Mouse (Mus musculus): ENCODE measurements around the gene Bdkrb2. TPM values are rescaled to one million over a fixed set of nuclear protein-coding genes. Genes with fewer than 3 reads are reported as not detected.

The Bdkrb2 gene
- polyA plus RNA-seq, 1 experiment from 2014 or later: 2.4 TPM

DNA sequence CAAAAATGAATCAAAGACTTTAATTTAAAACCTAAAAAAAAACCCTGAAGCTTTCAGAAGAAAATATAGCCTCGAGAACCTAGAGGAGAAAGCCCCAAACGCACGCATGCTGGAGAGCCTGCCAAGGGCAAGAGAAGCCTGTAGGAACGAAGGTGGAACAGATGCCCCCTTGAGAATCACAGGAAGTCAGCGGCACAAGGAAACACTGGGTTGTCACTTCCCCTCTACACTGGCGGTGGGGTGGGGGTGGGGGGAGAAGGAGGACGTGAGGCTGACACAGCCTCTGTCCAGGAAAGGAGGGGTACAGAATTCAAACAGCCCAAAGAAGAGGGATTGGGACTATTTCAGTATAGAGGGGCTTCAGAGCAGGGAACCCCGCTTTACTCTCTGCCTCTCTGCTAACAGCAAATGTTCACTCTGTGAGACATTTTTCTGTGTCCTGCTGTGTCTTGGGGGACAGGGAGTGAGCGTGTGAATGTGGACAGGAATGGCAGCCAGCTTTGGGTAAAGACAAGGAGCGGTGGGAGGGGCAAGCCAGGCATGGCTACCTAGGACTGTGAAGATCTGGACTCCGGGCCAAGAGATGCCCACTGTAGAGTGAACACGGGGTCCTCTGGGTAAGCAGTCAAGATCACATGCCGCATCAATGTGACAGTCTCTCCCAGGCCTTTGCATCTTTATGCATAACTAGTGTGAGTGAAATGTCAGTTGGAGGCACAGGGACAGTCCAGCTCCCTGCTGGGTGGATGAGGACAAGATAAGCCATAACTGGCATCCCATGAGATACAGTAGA lies 26.9 kb upstream of the Bdkrb2 start:
- Histone ChIP-seq H3K4me1 (peaks cover 16% of the 10 kb centered on the region), H3K9ac (replicated peaks) (no peak overlapping the region), H3K27ac (replicated peaks) (no peak overlapping the region), H3K9me3 (replicated peaks) (no peaks in the 10 kb centered on the region), H3K36me3 (no peaks in the 10 kb centered on the region), H3K27me3 (replicated peaks) (no peaks in the 10 kb centered on the region), H3K4me2 (no peak overlapping the region), H3K4me3 (replicated peaks) (no peak overlapping the region)
- no peak for ATAC-seq (ENCODE audit: low FRiP score)
- whole genome bisulfite sequencing: 74% methylated on average over 13 of the region's 13 CpGs

DNA sequence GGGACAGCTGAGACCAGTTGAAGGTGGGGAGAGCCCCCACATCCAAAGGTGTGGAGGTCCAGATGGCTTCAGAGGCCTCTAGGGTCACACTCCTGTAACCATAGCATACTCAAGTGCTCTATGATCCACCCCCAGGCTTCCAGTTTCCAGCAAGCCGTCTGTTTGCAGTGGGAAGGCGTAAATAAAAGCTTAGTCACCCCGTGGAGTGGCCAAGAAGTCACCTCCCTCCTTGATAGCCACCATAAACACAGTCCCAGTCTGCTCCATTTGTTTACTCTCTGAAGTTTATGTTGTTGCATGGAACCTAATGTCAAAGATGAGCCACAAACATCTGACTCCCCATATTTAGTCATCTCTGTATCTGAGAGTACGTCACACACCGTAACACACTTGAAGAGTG lies 25.9 kb upstream of the Bdkrb2 start:
- Histone ChIP-seq H3K9ac (replicated peaks) (no peak overlapping the region), H3K27ac (replicated peaks) (no peak overlapping the region), H3K4me2 (no peak overlapping the region), H3K27me3 (replicated peaks) (no peaks in the 10 kb centered on the region), H3K4me3 (replicated peaks) (no peak overlapping the region), H3K36me3 (no peaks in the 10 kb centered on the region), H3K9me3 (replicated peaks) (no peaks in the 10 kb centered on the region), H3K4me1 (peaks cover 6% of the 10 kb centered on the region; the same call in 1 of the 2 replicates)
- ATAC-seq (ENCODE audit: low FRiP score): no peak
- 62% methylated on average over 5 of the region's 5 CpGs for WGBS

DNA sequence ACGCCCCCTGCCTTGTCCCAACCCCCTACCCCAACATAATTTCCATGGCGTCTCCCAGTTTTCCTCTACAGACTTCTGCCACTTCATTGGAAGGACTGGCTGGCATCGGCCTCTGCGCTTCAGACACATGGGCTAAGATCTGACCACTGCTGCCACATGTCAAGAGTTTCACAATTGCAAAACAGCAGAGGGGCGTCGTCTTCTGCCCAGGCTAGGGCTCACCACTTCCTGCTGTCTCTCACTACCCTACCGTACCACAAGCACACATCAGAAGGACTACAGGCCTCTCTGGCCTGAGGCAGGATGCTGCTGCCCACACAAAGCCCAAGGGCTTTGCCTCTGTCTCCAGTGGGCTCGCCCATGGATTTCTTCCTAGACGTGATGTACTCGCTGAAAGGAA lies 23.4 kb upstream of the Bdkrb2 start:
- no peaks in the 10 kb centered on the region for H3K27me3 ChIP-seq (replicated peaks)
- WGBS: 94% methylated on average over 10 of the region's 10 CpGs
- no peak for ATAC-seq (ENCODE audit: low FRiP score)
- H3K36me3 ChIP-seq: no peaks in the 10 kb centered on the region
- no peak overlapping the region for H3K9ac ChIP-seq (replicated peaks)
- H3K4me3 ChIP-seq (replicated peaks): no peak overlapping the region
- no peak overlapping the region for H3K27ac ChIP-seq (replicated peaks)
- H3K4me1 ChIP-seq: peaks cover 9% of the 10 kb centered on the region; the same call in 1 of the 2 replicates
- no peaks in the 10 kb centered on the region for H3K9me3 ChIP-seq (replicated peaks)
- H3K4me2 ChIP-seq: no peak overlapping the region

DNA sequence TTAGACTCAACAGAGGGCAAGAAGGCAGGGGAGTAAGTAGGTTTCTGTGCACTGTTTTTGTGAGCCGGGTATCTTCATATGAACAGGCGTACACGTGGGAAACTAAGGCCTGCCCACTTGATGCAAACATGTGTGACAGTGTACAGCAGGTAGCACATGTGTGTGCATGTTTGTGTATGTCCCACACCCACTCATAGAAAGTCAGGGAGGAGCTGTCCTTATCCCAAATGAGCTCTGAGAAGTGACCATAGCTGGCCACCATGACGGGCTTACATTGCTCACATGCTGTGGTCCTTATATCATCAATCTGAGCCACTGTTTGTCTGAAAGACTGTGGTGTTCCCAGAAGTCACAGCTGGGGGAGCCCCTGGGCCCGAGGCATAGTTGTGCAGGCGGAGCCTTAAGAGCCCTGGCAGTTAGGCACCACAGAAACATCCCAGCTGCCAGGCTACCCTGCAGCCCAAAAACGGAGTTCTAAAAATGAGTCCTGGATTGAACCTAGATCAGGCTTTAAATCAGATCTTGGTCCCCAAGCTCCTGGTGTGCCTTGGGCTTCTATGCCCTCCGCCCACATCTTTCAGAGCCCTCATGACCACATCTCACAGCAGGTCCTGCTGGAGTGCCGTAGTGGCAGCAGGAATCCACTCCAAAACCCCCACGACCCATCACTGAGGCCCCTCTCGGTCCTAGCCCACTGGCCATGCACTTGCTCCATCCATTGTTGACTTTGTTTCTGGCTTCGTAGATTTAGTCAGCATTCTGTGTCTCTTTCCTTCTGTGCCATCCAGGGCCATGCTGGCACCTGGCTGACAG lies 21.2 kb upstream of the Bdkrb2 start:
- Histone ChIP-seq H3K9ac (replicated peaks) (no peak overlapping the region), H3K4me2 (no peak overlapping the region), H3K27me3 (replicated peaks) (no peaks in the 10 kb centered on the region; the same call in 1 of the 2 replicates), H3K9me3 (replicated peaks) (no peaks in the 10 kb centered on the region), H3K4me3 (replicated peaks) (no peak overlapping the region), H3K36me3 (no peaks in the 10 kb centered on the region), H3K4me1 (peaks cover 14% of the 10 kb centered on the region), H3K27ac (replicated peaks) (no peak overlapping the region)
- WGBS: 79% methylated on average over 12 of the region's 12 CpGs
- no peak for ATAC-seq (ENCODE audit: low FRiP score)

DNA sequence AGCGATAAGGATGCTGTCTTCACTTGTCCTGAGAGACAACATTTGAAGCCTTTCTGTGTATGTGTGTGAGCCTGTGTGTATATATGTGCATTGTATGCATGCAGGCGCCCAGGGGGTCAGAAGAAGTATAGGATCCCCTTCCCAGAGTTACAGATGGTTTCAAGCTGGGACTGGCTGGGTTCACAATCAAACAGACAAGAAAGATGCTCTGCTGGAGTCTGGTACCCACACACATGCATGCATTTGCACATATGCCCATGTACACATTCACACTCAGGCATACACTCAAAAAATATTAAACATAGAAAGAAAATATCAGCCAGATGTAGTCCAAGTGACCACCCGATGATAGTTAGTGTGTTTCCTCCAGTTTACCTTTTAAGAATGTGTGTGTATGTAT lies 20.5 kb upstream of the Bdkrb2 start:
- WGBS: 86% methylated on average over 3 of the region's 3 CpGs
- ATAC-seq (ENCODE audit: low FRiP score): no peak
- H3K4me1 ChIP-seq: peaks cover 19% of the 10 kb centered on the region
- no peak overlapping the region for H3K4me3 ChIP-seq (replicated peaks)
- H3K9me3 ChIP-seq (replicated peaks): no peaks in the 10 kb centered on the region
- H3K27me3 ChIP-seq (replicated peaks): no peaks in the 10 kb centered on the region; the same call in 1 of the 2 replicates
- no peak overlapping the region for H3K4me2 ChIP-seq
- no peak overlapping the region for H3K9ac ChIP-seq (replicated peaks)
- no peak overlapping the region for H3K27ac ChIP-seq (replicated peaks)
- no peaks in the 10 kb centered on the region for H3K36me3 ChIP-seq

DNA sequence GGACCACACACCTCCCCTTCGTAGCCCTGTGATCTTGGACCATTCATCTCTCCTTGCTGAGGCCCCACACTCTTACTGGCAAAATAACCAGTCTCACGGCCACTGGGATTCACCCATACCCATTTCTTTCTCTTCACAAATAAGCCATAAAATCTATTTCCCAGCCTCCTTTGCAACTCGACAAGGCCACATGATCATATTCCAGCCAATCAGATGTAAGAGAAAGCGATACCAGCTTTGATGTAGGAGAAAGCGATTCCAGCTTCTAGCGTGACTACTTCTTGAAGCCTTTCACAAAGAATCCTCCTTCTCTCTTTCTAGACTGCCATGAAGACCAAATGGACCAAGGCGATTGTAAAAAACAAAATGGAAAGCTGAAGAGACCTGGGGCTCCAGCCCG lies 19.9 kb upstream of the Bdkrb2 start:
- Histone ChIP-seq H3K27ac (replicated peaks) (no peak overlapping the region), H3K27me3 (replicated peaks) (no peaks in the 10 kb centered on the region; the same call in 1 of the 2 replicates), H3K4me1 (peaks cover 20% of the 10 kb centered on the region), H3K4me2 (no peak overlapping the region), H3K4me3 (replicated peaks) (no peak overlapping the region), H3K36me3 (no peaks in the 10 kb centered on the region), H3K9ac (replicated peaks) (no peak overlapping the region), H3K9me3 (replicated peaks) (no peaks in the 10 kb centered on the region)
- 79% methylated on average over 8 of the region's 8 CpGs for WGBS
- ATAC-seq (ENCODE audit: low FRiP score): no peak

DNA sequence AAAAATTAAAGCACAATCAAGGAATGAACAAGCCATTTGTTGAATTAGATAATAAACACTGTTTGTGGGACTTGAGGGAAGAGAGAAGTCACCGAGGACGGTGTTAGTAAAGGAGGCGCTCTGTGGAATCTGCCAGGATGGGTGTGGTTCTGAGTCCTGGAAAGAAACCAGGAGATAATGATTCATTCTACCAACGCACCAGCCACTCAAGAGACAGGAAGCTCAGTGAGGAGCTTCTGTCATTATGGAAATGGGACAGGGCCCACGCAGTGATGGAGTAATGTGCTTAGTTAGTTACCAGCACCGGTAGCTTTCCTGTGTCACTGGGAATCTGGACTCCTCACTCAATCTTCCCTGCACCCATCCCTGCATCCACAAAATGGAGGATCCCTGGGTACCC lies 19.3 kb upstream of the Bdkrb2 start:
- Histone ChIP-seq H3K4me2 (no peak overlapping the region), H3K27me3 (replicated peaks) (no peaks in the 10 kb centered on the region; the same call in 1 of the 2 replicates), H3K9me3 (replicated peaks) (no peaks in the 10 kb centered on the region), H3K4me3 (replicated peaks) (no peak overlapping the region), H3K27ac (replicated peaks) (no peak overlapping the region), H3K4me1 (peaks cover 20% of the 10 kb centered on the region), H3K9ac (replicated peaks) (no peak overlapping the region), H3K36me3 (no peaks in the 10 kb centered on the region)
- ATAC-seq (ENCODE audit: low FRiP score): no peak
- WGBS: 46% methylated on average over 6 of the region's 6 CpGs

DNA sequence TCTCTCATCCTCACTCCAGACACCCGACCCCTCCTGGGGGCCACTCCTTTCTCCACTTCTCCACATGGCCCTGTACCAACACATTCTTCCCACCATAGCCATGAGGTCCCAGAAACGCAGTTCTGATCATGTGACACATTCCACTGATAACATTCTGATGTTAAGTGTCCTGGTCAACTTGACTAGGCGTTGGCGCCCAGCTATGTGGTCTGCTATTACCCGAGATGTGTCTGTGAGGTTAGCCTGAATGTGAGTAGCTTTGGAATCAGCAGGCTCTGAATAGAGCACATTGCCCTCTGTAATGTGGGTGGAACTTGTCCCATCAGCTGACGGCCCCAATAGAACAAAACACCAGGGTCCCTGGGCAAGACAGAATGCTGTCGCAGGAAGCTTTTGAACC lies 18.2 kb upstream of the Bdkrb2 start:
- ATAC-seq (ENCODE audit: low FRiP score): no peak
- no peaks in the 10 kb centered on the region; the same call in 1 of the 2 replicates for H3K27me3 ChIP-seq (replicated peaks)
- WGBS: 84% methylated on average over 7 of the region's 7 CpGs

DNA sequence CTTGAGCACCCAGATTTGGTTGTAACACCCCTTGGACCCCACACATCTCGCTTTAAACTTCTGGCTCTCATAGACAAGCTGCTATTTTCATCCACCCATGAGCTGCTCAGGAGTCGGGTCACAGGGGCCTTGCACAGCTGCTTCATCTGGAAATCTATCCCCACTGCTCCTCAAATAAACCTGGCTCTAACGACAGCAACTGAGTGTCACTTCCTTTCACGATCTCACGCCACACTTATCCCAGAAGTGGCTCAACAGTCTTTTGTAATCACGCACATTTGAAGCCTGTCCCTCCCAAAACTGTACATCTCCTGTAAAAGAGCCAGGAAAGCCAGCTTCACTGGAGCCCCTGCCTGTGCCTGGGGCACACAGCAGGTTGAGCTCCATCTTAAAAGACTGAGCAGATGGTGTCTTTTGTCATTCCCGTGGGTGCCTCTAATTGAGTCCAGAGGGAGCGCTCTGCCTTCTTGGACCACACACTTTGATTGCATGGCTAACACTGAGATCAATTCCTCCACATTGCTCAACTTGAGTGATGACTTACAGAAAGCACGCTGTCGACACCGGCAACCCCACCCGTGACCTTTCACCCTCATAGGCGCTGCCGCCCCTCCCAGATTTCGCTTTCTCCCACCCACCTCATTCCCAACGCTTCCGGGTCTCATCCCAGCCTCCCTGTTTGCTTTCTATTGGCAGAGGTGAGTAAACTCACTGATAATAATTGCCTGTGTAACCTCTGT lies 17.2 kb upstream of the Bdkrb2 start:
- Histone ChIP-seq H3K4me1 (peaks cover 20% of the 10 kb centered on the region), H3K36me3 (no peaks in the 10 kb centered on the region), H3K4me3 (replicated peaks) (no peak overlapping the region), H3K9me3 (replicated peaks) (no peaks in the 10 kb centered on the region), H3K27me3 (replicated peaks) (no peaks in the 10 kb centered on the region; the same call in 1 of the 2 replicates), H3K4me2 (no peak overlapping the region), H3K9ac (replicated peaks) (no peak overlapping the region), H3K27ac (replicated peaks) (no peak overlapping the region)
- 23% methylated on average over 17 of the region's 17 CpGs for WGBS
- no peak for ATAC-seq (ENCODE audit: low FRiP score)

More for the DNA sequence above, 18.2 kb upstream of the Bdkrb2 start:
- no peak overlapping the region for H3K9ac ChIP-seq (replicated peaks)
- no peaks in the 10 kb centered on the region for H3K36me3 ChIP-seq
- no peak overlapping the region for H3K4me3 ChIP-seq (replicated peaks)
- H3K4me2 ChIP-seq: no peak overlapping the region
- peaks cover 20% of the 10 kb centered on the region for H3K4me1 ChIP-seq
- no peak overlapping the region for H3K27ac ChIP-seq (replicated peaks)
- no peaks in the 10 kb centered on the region for H3K9me3 ChIP-seq (replicated peaks)

DNA sequence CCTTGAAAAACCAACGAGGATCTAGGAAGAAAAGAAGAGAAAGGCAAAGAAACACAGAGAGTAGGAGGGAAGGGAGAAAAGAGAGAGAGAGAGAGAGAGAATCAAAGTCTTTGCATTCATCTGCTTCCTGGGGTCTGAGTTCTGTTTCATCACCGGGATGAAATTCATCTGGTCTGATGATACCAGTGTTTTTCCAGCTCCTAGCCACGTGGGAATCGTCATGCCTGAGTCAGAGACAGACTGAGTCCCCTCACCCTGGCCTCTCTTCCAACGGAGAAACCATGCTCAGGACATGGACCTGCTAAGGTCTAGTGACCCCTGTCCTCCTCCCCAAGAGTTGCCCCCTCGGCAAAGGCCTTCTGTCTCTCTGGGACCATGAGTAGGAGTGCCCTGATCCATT lies 16.5 kb upstream of the Bdkrb2 start:
- H3K9me3 ChIP-seq (replicated peaks): no peaks in the 10 kb centered on the region
- no peaks in the 10 kb centered on the region; the same call in 1 of the 2 replicates for H3K27me3 ChIP-seq (replicated peaks)
- H3K27ac ChIP-seq (replicated peaks): no peak overlapping the region
- no peak for ATAC-seq (ENCODE audit: low FRiP score)
- H3K4me2 ChIP-seq: no peak overlapping the region
- peaks cover 26% of the 10 kb centered on the region for H3K4me1 ChIP-seq
- no peak overlapping the region for H3K4me3 ChIP-seq (replicated peaks)
- WGBS: 73% methylated on average over 6 of the region's 6 CpGs
- H3K9ac ChIP-seq (replicated peaks): no peak overlapping the region
- no peaks in the 10 kb centered on the region for H3K36me3 ChIP-seq

DNA sequence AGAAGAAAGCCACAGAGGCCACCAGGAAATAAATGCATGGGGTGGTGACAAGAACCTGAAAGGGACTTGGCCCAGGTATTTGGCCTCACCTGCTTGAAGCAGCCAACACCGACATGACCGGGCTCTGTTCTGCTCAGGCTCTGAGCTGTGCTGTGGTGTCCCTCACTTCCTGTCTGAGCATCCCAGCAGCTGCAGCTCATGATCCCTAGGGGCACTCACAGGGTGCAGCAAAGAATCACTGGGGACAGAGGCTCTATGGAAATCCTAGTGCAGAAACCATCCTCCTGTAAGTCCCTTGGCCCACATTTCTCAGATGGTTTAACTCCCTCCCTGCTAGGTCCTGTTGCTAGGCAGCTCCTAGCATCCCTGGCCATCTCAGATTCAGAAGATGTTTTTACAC lies 15.9 kb upstream of the Bdkrb2 start:
- Histone ChIP-seq H3K27ac (replicated peaks) (no peak overlapping the region), H3K4me2 (no peak overlapping the region), H3K9me3 (replicated peaks) (no peaks in the 10 kb centered on the region), H3K4me3 (replicated peaks) (no peak overlapping the region), H3K9ac (replicated peaks) (no peak overlapping the region), H3K36me3 (no peaks in the 10 kb centered on the region), H3K27me3 (replicated peaks) (no peaks in the 10 kb centered on the region; the same call in 1 of the 2 replicates), H3K4me1 (peaks cover 31% of the 10 kb centered on the region)
- ATAC-seq (ENCODE audit: low FRiP score): no peak
- 88% methylated on average over 2 of the region's 2 CpGs for WGBS
